Comparison of ENCODE assay signal across 9 mouse cellular contexts in the genomic region with DNA sequence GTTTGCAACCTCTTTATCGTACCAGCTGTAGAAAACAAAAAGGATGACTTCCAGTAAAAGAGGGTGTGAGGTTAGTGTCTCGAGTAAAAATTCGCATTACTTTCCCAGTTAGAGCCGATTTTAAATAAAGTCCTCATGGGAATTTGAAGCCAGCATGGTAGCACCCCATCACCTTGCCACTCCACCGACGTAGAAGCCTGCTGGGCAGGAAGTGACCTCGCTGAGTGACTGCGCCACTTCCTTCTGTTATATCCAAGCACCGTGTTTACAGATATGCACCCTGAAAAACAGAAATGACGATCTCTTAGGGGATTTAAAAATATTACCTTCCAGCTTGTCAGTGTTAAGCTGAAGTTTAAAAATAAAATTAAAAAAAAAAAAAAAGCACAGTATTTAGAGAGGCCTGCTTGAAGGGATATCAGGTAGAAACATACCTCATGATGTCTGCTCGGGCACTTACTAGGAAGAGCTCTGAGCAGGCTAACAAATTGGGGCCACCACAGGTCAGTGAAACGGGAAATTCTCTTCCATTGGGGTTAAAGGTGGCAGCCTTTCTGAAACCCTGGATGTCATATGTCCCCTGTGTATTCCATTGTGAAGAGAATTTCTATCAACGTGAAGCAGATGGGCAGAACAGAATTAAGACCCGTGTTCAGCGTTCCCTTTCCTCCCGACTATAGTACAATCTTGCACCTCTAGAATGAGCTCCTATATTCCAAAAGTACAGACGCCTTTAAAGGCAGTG.
A peak's percentile ranks its signal among the peaks of the same experiment; 100 is the strongest.
DNase-seq lines count a peak whose midpoint lies in the region; ATAC-seq and TF ChIP-seq lines count a peak whose summit lies in the region.
"Had no signal": no experiment of that assay in that cellular context is flagged by ENCODE, and none has a peak within 500 bp of the region (broad histone marks: within the 10 kb centered on the region; RNA-seq: fewer than 3 reads in every experiment).

No protein-coding gene starts in this region.

- TF ChIP-seq POLR2A in cerebellum, adult 2 months (IDR thresholded peaks at IDR 0.05; ENCODE audit: borderline replicate concordance, insufficient read depth, low read length), result no peak
- TF ChIP-seq POLR2A in limb, embryonic 14.5 days (IDR thresholded peaks at IDR 0.05; ENCODE audit: borderline replicate concordance, extremely low read depth, insufficient read depth, insufficient read length), result no peak

- no peaks in the 10 kb centered on the region; the same call in 1 of the 2 replicates for H3K27me3 ChIP-seq in cerebellum, adult 2 months (ENCODE audit: control insufficient read depth, insufficient read depth, low read length)
- no peaks in the 10 kb centered on the region for H3K27me3 ChIP-seq in neural tube, embryonic 11.5 days (ENCODE audit: control insufficient read depth, insufficient read depth, low read length)
- H3K27me3 ChIP-seq in limb, embryonic 14.5 days (ENCODE audit: control insufficient read depth, insufficient read depth, low read length), result no peaks in the 10 kb centered on the region
- H3K27me3 ChIP-seq in stomach, embryonic 16.5 days (ENCODE audit: control insufficient read depth, insufficient read depth, low read length), result no peaks in the 10 kb centered on the region

- no peak overlapping the region for H3K27ac ChIP-seq in cerebellum, adult 2 months (ENCODE audit: insufficient read depth, low read length)
- no peak overlapping the region for H3K27ac ChIP-seq in neural tube, embryonic 11.5 days (ENCODE audit: low read depth, low read length)
- no peak overlapping the region for H3K27ac ChIP-seq in limb, embryonic 14.5 days (replicated peaks; ENCODE audit: low read depth, low read length)
- no peak overlapping the region for H3K27ac ChIP-seq in stomach, embryonic 16.5 days (ENCODE audit: low read length)

- TF ChIP-seq CTCF in cerebellum, adult 2 months (IDR thresholded peaks at IDR 0.05; ENCODE audit: borderline replicate concordance, insufficient read depth, low read depth, low read length), result no peak

- DNase-seq in cerebellum, adult 2 months, result peak in 1 of 2 experiments; percentile 1
- no peak for DNase-seq in cerebellum, adult 11 months
- DNase-seq in neural tube, embryonic 11.5 days (ENCODE audit: low spot score), result no peak
- DNase-seq in neural tube, embryonic 10.5 days (ENCODE audit: extremely low spot score, low spot score), result no peak
- DNase-seq in limb, embryonic 14.5 days (ENCODE audit: low spot score), result no peak
- DNase-seq in adrenal gland, postnatal 14 days, result no peak
- DNase-seq in spleen, adult 18-20 months, result no peak
- DNase-seq: lung, adult 2 months had no signal

- H3K36me3 ChIP-seq in neural tube, embryonic 11.5 days (ENCODE audit: control insufficient read depth, insufficient read depth, low read length), result no peaks in the 10 kb centered on the region
- H3K36me3 ChIP-seq in limb, embryonic 14.5 days (ENCODE audit: control insufficient read depth, insufficient read depth, low read length), result no peaks in the 10 kb centered on the region
- H3K36me3 ChIP-seq in stomach, embryonic 16.5 days (ENCODE audit: control insufficient read depth, insufficient read depth, low read length), result no peaks in the 10 kb centered on the region

- ATAC-seq in neural tube, embryonic 11.5 days (ENCODE audit: insufficient read depth, low FRiP score, low TSS enrichment), result no peak
- no peak for ATAC-seq in limb, embryonic 14.5 days (ENCODE audit: low FRiP score, low read depth)
- ATAC-seq in stomach, embryonic 16.5 days (ENCODE audit: insufficient read depth, low FRiP score), result no peak

- H3K9ac ChIP-seq in neural tube, embryonic 11.5 days (ENCODE audit: low read length), result no peak overlapping the region
- H3K9ac ChIP-seq in limb, embryonic 14.5 days (ENCODE audit: low read depth, low read length, severe bottlenecking), result no peak overlapping the region
- 0 out of 2 replicates have a peak overlapping the region, but pooled peaks have one; percentile 37 for H3K9ac ChIP-seq in stomach, embryonic 16.5 days (ENCODE audit: low read length)

- peak overlapping the region; percentile 26 for H3K4me3 ChIP-seq in cerebellum, adult 2 months (replicated peaks; ENCODE audit: insufficient read depth, low read depth, low read length)
- H3K4me3 ChIP-seq in neural tube, embryonic 11.5 days (ENCODE audit: low read depth, low read length), result 0 out of 2 replicates have a peak overlapping the region, but pooled peaks have one; percentile 1
- H3K4me3 ChIP-seq in limb, embryonic 14.5 days (replicated peaks; ENCODE audit: low read length), result peak overlapping the region; percentile 21
- H3K4me3 ChIP-seq in stomach, embryonic 16.5 days (replicated peaks; ENCODE audit: low read length), result peak overlapping the region; percentile 32

- H3K9me3 ChIP-seq in neural tube, embryonic 11.5 days (ENCODE audit: control insufficient read depth, low read length), result no peaks in the 10 kb centered on the region
- H3K9me3 ChIP-seq in limb, embryonic 14.5 days (ENCODE audit: control insufficient read depth, low read length), result no peaks in the 10 kb centered on the region
- H3K9me3 ChIP-seq in stomach, embryonic 16.5 days (replicated peaks; ENCODE audit: control insufficient read depth, low read length), result no peaks in the 10 kb centered on the region

- WGBS in cerebellum, adult 2 months, result 46% methylated on average over 17 of the region's 17 CpGs
- WGBS in neural tube, embryonic 11.5 days, result 40% methylated on average over 17 of the region's 17 CpGs
- 45% methylated on average over 17 of the region's 17 CpGs for WGBS in limb, embryonic 14.5 days
- WGBS in stomach, embryonic 16.5 days, result 43% methylated on average over 17 of the region's 17 CpGs

- H3K4me1 ChIP-seq in cerebellum, adult 2 months (ENCODE audit: control insufficient read depth, insufficient read depth, low read length), result no peaks in the 10 kb centered on the region
- no peaks in the 10 kb centered on the region for H3K4me1 ChIP-seq in neural tube, embryonic 11.5 days (ENCODE audit: control insufficient read depth, insufficient read depth, low read length)
- no peaks in the 10 kb centered on the region for H3K4me1 ChIP-seq in limb, embryonic 14.5 days (ENCODE audit: control insufficient read depth, insufficient read depth, low read length)
- no peaks in the 10 kb centered on the region for H3K4me1 ChIP-seq in stomach, embryonic 16.5 days (ENCODE audit: control insufficient read depth, insufficient read depth, low read length)

- peak overlapping the region; percentile 34 for H3K4me2 ChIP-seq in neural tube, embryonic 11.5 days (ENCODE audit: low read depth)
- H3K4me2 ChIP-seq in limb, embryonic 14.5 days (replicated peaks; ENCODE audit: low read depth, low read length, severe bottlenecking), result peak overlapping the region; percentile 48
- H3K4me2 ChIP-seq in stomach, embryonic 16.5 days (ENCODE audit: low read depth, low read length), result peak overlapping the region; percentile 53
